Mouse (Mus musculus) left cerebral cortex, postnatal 25 days (tissue): ENCODE results near the gene Gm20683. TPM values are rescaled to one million over a fixed set of nuclear protein-coding genes. Genes with fewer than 3 reads are reported as not detected.
"Not testable (repeated sequence)": the region's sequence is repeated elsewhere in the genome, so short reads cannot be mapped to it uniquely, and the experiment has no call there.

ENCODE experiments used
- DNase-seq, 2 experiments: peaks; one replicate each; pipeline ENCODE4 v3.0.0; 2022; ENCODE audit warnings: low spot score in 2 of 2, mixed read lengths in 1 of 2
- intact Hi-C: fragments of 180-260 bp; cut with DNase I; formaldehyde crosslinking; loops from one replicate; pipeline ENCODE4 v1.15.1; 2025
- total RNA-seq, 2 experiments: library from RNA; stranded (reverse); gene quantifications; 2 replicates each; pipeline ENCODE4 v1.2.3; 2021

Gene Gm20683
- total RNA-seq, 2 experiments from 2014 or later, result 23.0 to 25.2 TPM

- intact Hi-C loops, result loop anchor here (5.0 kb wide), 1 partner anchor 251 kb away; no protein-coding TSS in a partner anchor
- DNase-seq, result no peak
These were observed 33.5 kb downstream of the Gm20683 start for GRCm38 (mm10) chr17:25808028-25808427.

- intact Hi-C loops, result loop anchor here (5.0 kb wide), 1 partner anchor 250 kb away; no protein-coding TSS in a partner anchor
- DNase-seq, result not testable (repeated sequence)
These were observed 34.1 kb downstream of the Gm20683 start for GRCm38 (mm10) chr17:25807452-25807851.

- DNase-seq, result no peak
- intact Hi-C loops, result loop anchor here (5.0 kb wide), 1 partner anchor 249 kb away; no protein-coding TSS in a partner anchor
These were observed 35.1 kb downstream of the Gm20683 start for GRCm38 (mm10) chr17:25806507-25806906.

- intact Hi-C loops, result loop anchor here (5.0 kb wide), 2 partner anchors 41 to 236 kb away; no protein-coding TSS in a partner anchor
- DNase-seq, result peak; percentile 88 to 94
These were observed 38.6 kb downstream of the Gm20683 start for GRCm38 (mm10) chr17:25802825-25803517.

- peak; percentile 70 to 80 for DNase-seq
- intact Hi-C loops, result loop anchor here (1.0 to 5.0 kb wide), 5 partner anchors 28 to 324 kb away; partner anchors contain the start of gene Narfl
These were observed 40.5 kb downstream of the Gm20683 start for GRCm38 (mm10) chr17:25801029-25801428.

GRCm38 (mm10) chr17:25796951-25797369 is 44.6 kb downstream of the Gm20683 start, which contains the start of gene Metrn:
TSS of gene Metrn (minus strand) at chr17:25797136.
- intact Hi-C loops, result loop anchor here (1.0 kb wide), 1 partner anchor 24 kb away; the partner anchor contains the start of gene Narfl
- peak in 1 of 2 experiments; percentile 74 for DNase-seq

GRCm38 (mm10) chr17:25796211-25796771 is 45.3 kb downstream of the Gm20683 start:
- intact Hi-C loops, result no loop called here
- DNase-seq, result no peak

- intact Hi-C loops, result no loop called here
- peak in 1 of 2 experiments; percentile 72 for DNase-seq
These were observed 45.9 kb downstream of the Gm20683 start, which contains the start of gene AC134908.4 for GRCm38 (mm10) chr17:25795609-25796092. TSS of gene AC134908.4 (minus strand) at chr17:25795659.

- intact Hi-C loops, result no loop called here
- no peak for DNase-seq
These were observed 46.6 kb downstream of the Gm20683 start for GRCm38 (mm10) chr17:25794998-25795397.

GRCm38 (mm10) chr17:25794197-25794596 is 47.4 kb downstream of the Gm20683 start:
- DNase-seq, result no peak
- intact Hi-C loops, result no loop called here

GRCm38 (mm10) chr17:25792615-25793014 is 48.9 kb downstream of the Gm20683 start, which contains the start of gene Fam173a:
TSS of gene Fam173a (minus strand) at chr17:25792901.
- intact Hi-C loops, result no loop called here
- DNase-seq, result peak in 1 of 2 experiments; percentile 81

GRCm38 (mm10) chr17:25791843-25792527 is 49.6 kb downstream of the Gm20683 start:
- intact Hi-C loops, result no loop called here
- peak; percentile 81 to 89 for DNase-seq

- no peak for DNase-seq
- intact Hi-C loops, result no loop called here
These were observed 50.2 kb downstream of the Gm20683 start for GRCm38 (mm10) chr17:25791320-25791842.

GRCm38 (mm10) chr17:25786781-25787504 is 54.6 kb downstream of the Gm20683 start:
- no peak for DNase-seq
- intact Hi-C loops, result no loop called here

- DNase-seq, result no peak
- intact Hi-C loops, result no loop called here
These were observed 55.3 kb downstream of the Gm20683 start, which contains the start of gene Ccdc78 for GRCm38 (mm10) chr17:25786280-25786679. TSS of gene Ccdc78 (plus strand) at chr17:25786580.

- peak; percentile 98 for DNase-seq
- intact Hi-C loops, result loop anchor here (2.0 kb wide), 1 partner anchor 39 kb away; no protein-coding TSS in a partner anchor
These were observed 56.2 kb downstream of the Gm20683 start, which contains the start of gene Haghl for GRCm38 (mm10) chr17:25785281-25785745. TSS of gene Haghl (minus strand) at chr17:25785673.
